Mouse (Mus musculus) lung, postnatal 0 days (tissue): ENCODE data around the gene Adgrf2. TPM values are rescaled to one million over a fixed set of nuclear protein-coding genes. Genes with fewer than 3 reads are reported as not detected.

Experiments
- ATAC-seq: fragments of 200-750 bp; cut with Nextera tagmentation; 2 replicates; pipeline ENCODE4 v1.8.0; 2017; ENCODE audit warnings: moderate library complexity
- DNase-seq: peaks from one replicate; pipeline ENCODE4 v3.0.0-alpha.2; 2016; ENCODE audit warnings: low spot score
- H3K27ac ChIP-seq: fragments of 300-500 bp; sonication (generic); 2 replicates; pipeline ENCODE4 v1.5.1; 2014; ENCODE audit warnings: antibody characterized with exemption, mild to moderate bottlenecking, low read length, mixed read lengths
- H3K27me3 ChIP-seq: fragments of 300-500 bp; sonication (generic); replicated peaks from 2 replicates; pipeline ENCODE4 v1.6.1; 2014; ENCODE audit warnings: low read length, mixed read lengths; ENCODE audit not compliant: insufficient read depth
- H3K36me3 ChIP-seq: fragments of 300-500 bp; sonication (generic); 2 replicates; pipeline ENCODE4 v1.6.1; 2014; ENCODE audit warnings: low read length, mixed read lengths; ENCODE audit not compliant: insufficient read depth
- H3K4me1 ChIP-seq: fragments of 300-500 bp; sonication (generic); 2 replicates; pipeline ENCODE4 v1.6.1; 2014; ENCODE audit warnings: antibody characterized with exemption, low read depth, low read length, mixed read lengths; ENCODE audit not compliant: insufficient read depth
- H3K4me2 ChIP-seq: fragments of 300-500 bp; sonication (generic); replicated peaks from 2 replicates; pipeline ENCODE4 v1.6.1; 2014; ENCODE audit warnings: low read depth, mild to moderate bottlenecking, low read length, moderate library complexity, mixed read lengths
- H3K4me3 ChIP-seq: fragments of 300-500 bp; sonication (generic); 2 replicates; pipeline ENCODE4 v1.5.1; 2014; ENCODE audit warnings: low read depth, low read length
- H3K9ac ChIP-seq: fragments of 300-500 bp; sonication (generic); replicated peaks from 2 replicates; pipeline ENCODE4 v1.6.1; 2014; ENCODE audit warnings: low read depth, mild to moderate bottlenecking
- H3K9me3 ChIP-seq: fragments of 300-500 bp; sonication (generic); 2 replicates; pipeline ENCODE4 v1.6.1; 2016; ENCODE audit warnings: low read length, mixed read lengths
- CTCF ChIP-seq: IDR thresholded peaks from 2 replicates; pipeline ENCODE4 v1.5.1; 2016; ENCODE audit warnings: antibody characterized with exemption, mild to moderate bottlenecking
- EP300 ChIP-seq: IDR thresholded peaks from 2 replicates; pipeline ENCODE4 v1.6.1; 2016; ENCODE audit warnings: antibody characterized with exemption, mild to moderate bottlenecking, control low read depth
- WGBS: fragments of 180-500 bp; shearing (Covaris S2); extraction: QIAGEN DNeasy Blood & Tissue Kit; methylation state at CpG from one replicate; pipeline ENCODE4 v1.1.7; 2014; 5-methylcytosine and 5-hydroxymethylcytosine counted together
- polyA plus RNA-seq: library from polyadenylated mRNA; unstranded; fragments of >200 nt; fragmentation: Nextera tagmentation; extraction: Ambion mirVana; gene quantifications from 2 replicates; pipeline ENCODE4 v1.2.1, GENCODE M21; 2015

Adgrf2 gene
- polyA plus RNA-seq, 1 experiment from 2014 or later = not detected

GRCm38 (mm10) chr17:42710717-42711116 lies 31.3 kb downstream of the Adgrf2 start:
- Histone ChIP-seq H3K36me3 (no peaks in the 10 kb centered on the region), H3K9me3 (no peaks in the 10 kb centered on the region), H3K4me3 (no peak overlapping the region), H3K9ac (no peak overlapping the region), H3K4me2 (no peak overlapping the region), H3K27ac (no peak overlapping the region), H3K4me1 (no peaks in the 10 kb centered on the region), H3K27me3 (no peaks in the 10 kb centered on the region)
- ATAC-seq (no peak), DNase-seq (no peak)
- WGBS = 76% methylated on average over 7 of the region's 7 CpGs
- TF ChIP-seq EP300 (no peak), CTCF (no peak)

- Histone ChIP-seq H3K4me3 (no peak overlapping the region), H3K9ac (no peak overlapping the region), H3K27ac (no peak overlapping the region), H3K9me3 (no peaks in the 10 kb centered on the region), H3K4me1 (no peaks in the 10 kb centered on the region), H3K36me3 (no peaks in the 10 kb centered on the region), H3K27me3 (no peaks in the 10 kb centered on the region), H3K4me2 (no peak overlapping the region)
- no peak for TF ChIP-seq CTCF
- TF ChIP-seq EP300 = no peak
- ATAC-seq (no peak), DNase-seq (no peak)
- WGBS = 75% methylated on average over 4 of the region's 4 CpGs
Observed at GRCm38 (mm10) chr17:42705611-42706010, 36.4 kb downstream of the Adgrf2 start.

- no peak overlapping the region for H3K4me2 ChIP-seq
- no peaks in the 10 kb centered on the region for H3K36me3 ChIP-seq
- H3K27ac ChIP-seq = no peak overlapping the region
- DNase-seq (no peak), ATAC-seq (no peak)
- no peaks in the 10 kb centered on the region for H3K9me3 ChIP-seq
- H3K4me1 ChIP-seq = no peaks in the 10 kb centered on the region
- H3K4me3 ChIP-seq = no peak overlapping the region
- WGBS = 88% methylated on average over 9 of the region's 9 CpGs
- no peaks in the 10 kb centered on the region for H3K27me3 ChIP-seq
- H3K9ac ChIP-seq = no peak overlapping the region
- TF ChIP-seq EP300 = no peak
Observed at GRCm38 (mm10) chr17:42702198-42702597, 39.8 kb downstream of the Adgrf2 start.

- Histone ChIP-seq H3K4me1 (no peaks in the 10 kb centered on the region), H3K9ac (no peak overlapping the region), H3K4me2 (no peak overlapping the region), H3K27ac (no peak overlapping the region), H3K36me3 (no peaks in the 10 kb centered on the region), H3K9me3 (no peaks in the 10 kb centered on the region), H3K4me3 (no peak overlapping the region), H3K27me3 (no peaks in the 10 kb centered on the region)
- no peak for ATAC-seq
- TF ChIP-seq CTCF (no peak), EP300 (no peak)
- no peak for DNase-seq
- 75% methylated on average over 4 of the region's 4 CpGs for WGBS
Observed at GRCm38 (mm10) chr17:42694730-42695129, 47.2 kb downstream of the Adgrf2 start.

GRCm38 (mm10) chr17:42692136-42692535 lies 49.8 kb downstream of the Adgrf2 start, which contains the start of gene Adgrf4:
Adgrf4 (minus strand) TSS chr17:42692284.
- WGBS = 71% methylated on average over 10 of the region's 10 CpGs
- no peak for DNase-seq
- Histone ChIP-seq H3K9me3 (no peaks in the 10 kb centered on the region), H3K4me2 (no peak within 1 kb of the TSS), H3K27me3 (no peaks in the 10 kb centered on the region), H3K4me3 (no peak within 1 kb of the TSS), H3K27ac (no peak within 1 kb of the TSS), H3K9ac (no peak within 1 kb of the TSS), H3K36me3 (no peaks in the 10 kb centered on the region), H3K4me1 (no peaks in the 10 kb centered on the region)
- ATAC-seq = no peak
- TF ChIP-seq CTCF (no peak), EP300 (no peak)

GRCm38 (mm10) chr17:42690531-42690930 lies 51.4 kb downstream of the Adgrf2 start:
- no peaks in the 10 kb centered on the region for H3K9me3 ChIP-seq
- no peaks in the 10 kb centered on the region for H3K36me3 ChIP-seq
- no peak for ATAC-seq
- no peak for TF ChIP-seq EP300
- H3K4me2 ChIP-seq = no peak overlapping the region
- 82% methylated on average over 8 of the region's 8 CpGs for WGBS
- H3K9ac ChIP-seq = no peak overlapping the region
- DNase-seq = no peak
- H3K27ac ChIP-seq = no peak overlapping the region
- no peaks in the 10 kb centered on the region for H3K4me1 ChIP-seq
- H3K4me3 ChIP-seq = no peak overlapping the region
- no peaks in the 10 kb centered on the region for H3K27me3 ChIP-seq

Other genes starting within 250 kb of the Adgrf2 start
- not detected in 2 replicates for gene Opn5, start 130.8 kb downstream of the Adgrf2 start, polyA plus RNA-seq
- gene Adgrf4, start 49.9 kb downstream of the Adgrf2 start, polyA plus RNA-seq = 0.06 TPM in 1 of 2 replicates, not detected in the other
- gene Cd2ap, start 134.5 kb upstream of the Adgrf2 start, polyA plus RNA-seq = 23.1 and 27.3 TPM in 2 replicates